Mouse (Mus musculus) liver, embryonic 14.5 days (tissue): Measurements from ENCODE around the gene Rbbp4.

ENCODE experiments used
- CTCF ChIP-seq: IDR thresholded peaks from 2 replicates; pipeline ENCODE4 v1.5.1; 2016; ENCODE audit warnings: antibody characterized with exemption, low read depth, control low read depth
- EP300 ChIP-seq: IDR thresholded peaks from 2 replicates; pipeline ENCODE4 v1.6.1; 2016; ENCODE audit warnings: antibody characterized with exemption, low read depth

GRCm38 (mm10) chr4:129362771-129363170 lies 27.6 kb upstream of the Rbbp4 start:
- TF ChIP-seq EP300 (no peak), CTCF (no peak)
